Mouse (Mus musculus) adrenal gland (tissue): ENCODE data around the gene Otop2.

Source experiments
- intact Hi-C: fragments of 180-260 bp; cut with DNase I; formaldehyde crosslinking; loops from one replicate; pipeline ENCODE4 v1.15.1; 2025

Gene Otop2

GRCm38 (mm10) chr11:115275509-115275908 is 31.5 kb upstream of the Otop2 start:
- intact Hi-C loops: no loop called here

- intact Hi-C loops: no loop called here
Measured at GRCm38 (mm10) chr11:115275954-115276353, 31.0 kb upstream of the Otop2 start.

GRCm38 (mm10) chr11:115276780-115277603 is 30.0 kb upstream of the Otop2 start, which contains the start of gene Fdxr:
Fdxr (minus strand) TSS chr11:115277050.
- intact Hi-C loops: no loop called here

GRCm38 (mm10) chr11:115277604-115277975 is 29.4 kb upstream of the Otop2 start:
- intact Hi-C loops: no loop called here

GRCm38 (mm10) chr11:115278176-115278575 is 28.8 kb upstream of the Otop2 start:
- intact Hi-C loops: no loop called here

GRCm38 (mm10) chr11:115279726-115280125 is 27.2 kb upstream of the Otop2 start:
- intact Hi-C loops: no loop called here

- intact Hi-C loops: no loop called here
Measured at GRCm38 (mm10) chr11:115282295-115282694, 24.7 kb upstream of the Otop2 start.

GRCm38 (mm10) chr11:115282723-115283485 is 24.1 kb upstream of the Otop2 start:
- intact Hi-C loops: no loop called here

GRCm38 (mm10) chr11:115283486-115283765 is 23.5 kb upstream of the Otop2 start:
- intact Hi-C loops: no loop called here

GRCm38 (mm10) chr11:115283891-115284620 is 22.9 kb upstream of the Otop2 start:
- intact Hi-C loops: no loop called here

GRCm38 (mm10) chr11:115285282-115285681 is 21.7 kb upstream of the Otop2 start:
- intact Hi-C loops: no loop called here

GRCm38 (mm10) chr11:115286201-115286993 is 20.6 kb upstream of the Otop2 start:
- intact Hi-C loops: no loop called here

GRCm38 (mm10) chr11:115287386-115287785 is 19.6 kb upstream of the Otop2 start:
- intact Hi-C loops: no loop called here

- intact Hi-C loops: no loop called here
Measured at GRCm38 (mm10) chr11:115288305-115288704, 18.7 kb upstream of the Otop2 start.

GRCm38 (mm10) chr11:115289885-115290284 is 17.1 kb upstream of the Otop2 start:
- intact Hi-C loops: no loop called here

- intact Hi-C loops: no loop called here
Measured at GRCm38 (mm10) chr11:115290314-115290713, 16.6 kb upstream of the Otop2 start.

- intact Hi-C loops: no loop called here
Measured at GRCm38 (mm10) chr11:115290919-115291318, 16.0 kb upstream of the Otop2 start.

- intact Hi-C loops: no loop called here
Measured at GRCm38 (mm10) chr11:115291503-115291902, 15.5 kb upstream of the Otop2 start.

- intact Hi-C loops: no loop called here
Measured at GRCm38 (mm10) chr11:115292631-115293375, 14.2 kb upstream of the Otop2 start.

- intact Hi-C loops: no loop called here
Measured at GRCm38 (mm10) chr11:115295939-115296338, 11.0 kb upstream of the Otop2 start.
